Mouse (Mus musculus) T-helper 17 cell (primary cell): ENCODE measurements around the gene Phxr2.

Source experiments
- in situ Hi-C, 2 experiments: fragments of 300-600 bp; cut with MboI, MseI; formaldehyde crosslinking; loops; 1 replicate in 1 of 2; 2 replicates in 1 of 2; pipeline ENCODE4 v1.15.1; 2025; ENCODE audit warnings: high pct_unique_total_duplicates in 2 of 2

The Phxr2 gene

GRCm38 (mm10) chr10:99126225-99126624 is at the start of gene Phxr2:
TSS of gene Phxr2 (minus strand) at chr10:99126325.
- in situ Hi-C loops = loop anchor here in 1 of 2 experiments (25.0 kb wide), 2 partner anchors 1036 to 1361 kb away; partner anchors contain the start of genes Cep290 and Tmtc3

- in situ Hi-C loops = loop anchor here in 1 of 2 experiments (5.0 kb wide), 1 partner anchor 444 kb away; no protein-coding TSS in a partner anchor
Measured at GRCm38 (mm10) chr10:99172906-99173507, 46.9 kb upstream of the Phxr2 start.

GRCm38 (mm10) chr10:99171961-99172497 is 45.9 kb upstream of the Phxr2 start:
- in situ Hi-C loops = loop anchor here in 1 of 2 experiments (5.0 kb wide), 1 partner anchor 445 kb away; no protein-coding TSS in a partner anchor

- in situ Hi-C loops = loop anchor here in 1 of 2 experiments (5.0 kb wide), 2 partner anchors 408 to 448 kb away; no protein-coding TSS in a partner anchor
Measured at GRCm38 (mm10) chr10:99169765-99170129, 43.6 kb upstream of the Phxr2 start.

GRCm38 (mm10) chr10:99168840-99169764 is 43.0 kb upstream of the Phxr2 start:
- in situ Hi-C loops = loop anchor here in 1 of 2 experiments (5.0 kb wide), 1 partner anchor 408 kb away; no protein-coding TSS in a partner anchor

GRCm38 (mm10) chr10:99168404-99168803 is 42.3 kb upstream of the Phxr2 start:
- in situ Hi-C loops = loop anchor here in 1 of 2 experiments (5.0 kb wide), 1 partner anchor 409 kb away; no protein-coding TSS in a partner anchor

GRCm38 (mm10) chr10:99166392-99166791 is 40.3 kb upstream of the Phxr2 start:
- in situ Hi-C loops = loop anchor here in 1 of 2 experiments (5.0 kb wide), 1 partner anchor 411 kb away; no protein-coding TSS in a partner anchor

GRCm38 (mm10) chr10:99165751-99166282 is 39.7 kb upstream of the Phxr2 start:
- in situ Hi-C loops = loop anchor here in 1 of 2 experiments (5.0 kb wide), 1 partner anchor 411 kb away; no protein-coding TSS in a partner anchor

- in situ Hi-C loops = loop anchor here (5.0 kb wide), 2 partner anchors 412 to 668 kb away; no protein-coding TSS in a partner anchor
Measured at GRCm38 (mm10) chr10:99164871-99165477, 38.8 kb upstream of the Phxr2 start.

GRCm38 (mm10) chr10:99163002-99163401 is 36.9 kb upstream of the Phxr2 start:
- in situ Hi-C loops = loop anchor here in 1 of 2 experiments (5.0 kb wide), 1 partner anchor 666 kb away; no protein-coding TSS in a partner anchor

- in situ Hi-C loops = loop anchor here in 1 of 2 experiments (5.0 kb wide), 1 partner anchor 665 kb away; no protein-coding TSS in a partner anchor
Measured at GRCm38 (mm10) chr10:99161987-99162582, 36.0 kb upstream of the Phxr2 start.

GRCm38 (mm10) chr10:99157697-99158096 is 31.6 kb upstream of the Phxr2 start:
- in situ Hi-C loops = loop anchor here in 1 of 2 experiments (5.0 kb wide), 1 partner anchor 460 kb away; no protein-coding TSS in a partner anchor

GRCm38 (mm10) chr10:99156808-99157207 is 30.7 kb upstream of the Phxr2 start:
- in situ Hi-C loops = loop anchor here in 1 of 2 experiments (5.0 kb wide), 1 partner anchor 460 kb away; no protein-coding TSS in a partner anchor

- in situ Hi-C loops = loop anchor here in 1 of 2 experiments (5.0 kb wide), 2 partner anchors 57 to 463 kb away; no protein-coding TSS in a partner anchor
Measured at GRCm38 (mm10) chr10:99154635-99155034, 28.5 kb upstream of the Phxr2 start.

GRCm38 (mm10) chr10:99152063-99152462 is 25.9 kb upstream of the Phxr2 start:
- in situ Hi-C loops = loop anchor here in 1 of 2 experiments (5.0 kb wide), 1 partner anchor 55 kb away; no protein-coding TSS in a partner anchor

GRCm38 (mm10) chr10:99151580-99151979 is 25.5 kb upstream of the Phxr2 start:
- in situ Hi-C loops = loop anchor here in 1 of 2 experiments (5.0 kb wide), 1 partner anchor 54 kb away; no protein-coding TSS in a partner anchor

GRCm38 (mm10) chr10:99150016-99150415 is 23.9 kb upstream of the Phxr2 start:
- in situ Hi-C loops = loop anchor here in 1 of 2 experiments (5.0 kb wide), 1 partner anchor 53 kb away; no protein-coding TSS in a partner anchor

GRCm38 (mm10) chr10:99146596-99146995 is 20.5 kb upstream of the Phxr2 start:
- in situ Hi-C loops = loop anchor here in 1 of 2 experiments (25.0 kb wide), 2 partner anchors 1016 to 1341 kb away; partner anchors contain the start of genes Cep290 and Tmtc3

GRCm38 (mm10) chr10:99145611-99146010 is 19.5 kb upstream of the Phxr2 start:
- in situ Hi-C loops = loop anchor here in 1 of 2 experiments (25.0 kb wide), 2 partner anchors 1017 to 1342 kb away; partner anchors contain the start of genes Cep290 and Tmtc3
